Mouse (Mus musculus) frontal cortex, postnatal 25 days (tissue): ENCODE data around the gene Cadm3.

Experiments used
- DNase-seq, 2 experiments: peaks; one replicate each; pipeline ENCODE4 v3.0.0; 2022; ENCODE audit warnings: low spot score in 2 of 2

The Cadm3 gene

DNA sequence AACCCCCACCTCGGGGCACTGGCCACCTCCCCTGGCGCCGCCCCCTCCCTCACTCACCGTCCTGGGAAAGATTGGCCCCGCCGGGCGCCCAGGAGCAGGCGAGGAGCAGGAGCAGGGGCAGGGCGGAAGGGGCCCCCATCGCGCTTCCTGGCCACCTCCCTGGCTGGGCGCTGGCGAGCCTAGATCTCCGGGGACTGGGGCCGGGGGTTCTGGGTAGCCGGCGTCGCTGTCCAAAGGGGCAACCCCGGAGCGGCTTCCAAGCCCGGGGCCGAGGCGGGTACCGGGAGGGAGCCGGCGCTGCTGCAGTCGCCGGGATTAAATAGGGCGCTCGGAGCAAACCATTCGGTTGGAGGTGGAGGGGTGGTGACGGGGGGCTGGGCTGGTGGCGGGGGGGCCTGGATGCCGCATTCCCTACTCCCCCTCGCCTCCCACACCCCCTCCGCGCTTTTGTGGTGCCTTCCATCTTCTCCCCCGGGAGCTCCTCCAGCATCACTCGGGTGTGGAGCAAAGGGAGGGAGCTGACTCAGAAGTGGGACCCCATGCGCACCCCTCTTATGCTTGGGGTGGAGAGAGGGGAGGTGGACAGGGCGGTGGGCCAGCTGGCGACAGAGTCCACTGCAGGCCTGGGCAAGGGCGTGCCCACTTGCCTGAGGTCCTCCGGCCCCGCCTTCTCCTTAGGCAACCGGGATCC, at the start of gene Cadm3:
Cadm3 (minus strand) TSS at position 340 of the 691 bp plus-strand sequence.
- peak; percentile 59 to 66 for DNase-seq

DNA sequence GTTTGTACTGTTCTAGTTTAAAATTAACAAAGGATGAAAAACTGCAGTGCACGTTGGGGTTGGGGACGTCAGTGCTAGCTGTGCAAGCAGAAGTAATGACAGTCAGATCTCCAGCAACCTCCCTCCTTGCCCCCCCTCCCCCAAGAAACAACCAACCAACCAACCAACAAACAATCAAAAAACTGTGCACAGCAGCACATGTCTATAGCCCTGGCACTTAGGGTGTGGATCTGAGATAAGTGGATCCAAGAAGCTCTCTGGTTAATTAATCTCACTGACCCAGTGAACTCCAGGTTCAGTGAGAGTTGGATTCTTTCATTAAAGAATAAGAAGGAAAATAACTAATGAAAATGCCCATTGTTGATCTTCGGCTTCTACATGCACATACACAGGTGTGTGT, 47.1 kb upstream of the Cadm3 start:
- DNase-seq, result no peak

DNA sequence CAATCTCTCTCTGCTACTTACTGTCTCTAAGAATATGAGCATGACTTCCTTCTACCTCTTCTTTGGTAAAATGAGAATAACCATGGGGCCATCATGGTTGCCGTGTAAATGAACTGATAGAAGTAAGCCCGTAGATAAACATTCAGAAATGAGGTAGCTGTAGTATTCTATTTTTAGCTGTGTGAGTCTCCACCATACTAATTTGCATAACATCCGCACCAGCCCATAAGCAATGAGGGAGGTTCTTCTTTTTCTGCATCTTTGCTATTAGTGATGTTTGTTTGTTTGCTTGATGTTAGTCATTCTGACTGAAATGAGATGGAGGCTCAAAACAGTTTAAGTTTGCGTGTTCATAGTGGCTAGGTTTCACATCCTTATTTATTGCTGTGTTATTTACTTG, 44.4 kb upstream of the Cadm3 start:
- DNase-seq, result no peak

GRCm38 (mm10) chr1:173409066-173409465, 41.6 kb upstream of the Cadm3 start:
- no peak for DNase-seq

GRCm38 (mm10) chr1:173404696-173405309, 37.3 kb upstream of the Cadm3 start:
- DNase-seq, result no peak

DNA sequence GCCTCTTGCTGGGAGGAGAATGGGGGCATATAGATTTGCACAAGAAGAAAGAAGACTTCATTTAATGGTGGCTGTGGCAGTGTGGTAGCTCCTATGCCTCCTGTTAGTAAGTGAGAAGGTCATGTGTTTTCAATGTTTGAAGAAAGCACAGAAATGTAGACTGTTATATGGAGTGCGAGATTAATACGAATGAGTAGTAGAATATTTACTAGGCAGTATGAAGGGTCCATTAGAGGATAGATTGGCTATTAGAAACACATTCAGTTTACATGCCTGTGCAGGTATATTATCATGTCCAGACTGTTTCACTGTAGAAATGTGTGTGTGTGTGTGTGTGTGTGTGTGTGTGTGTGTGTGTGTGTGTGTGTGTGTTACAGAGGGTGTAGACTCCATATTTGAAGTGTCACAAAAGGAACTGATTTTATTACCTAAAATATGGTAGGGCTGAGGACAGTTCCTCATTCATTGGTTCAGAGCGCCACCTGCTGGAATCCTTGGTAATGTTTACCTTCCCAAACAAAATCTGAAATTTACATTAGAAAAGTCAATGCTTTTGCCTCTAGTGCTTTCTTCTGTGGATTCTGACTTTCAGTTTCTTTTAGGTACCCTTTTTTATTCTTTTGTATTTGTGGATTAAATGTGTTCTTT, 31.0 kb upstream of the Cadm3 start:
- DNase-seq, result peak; percentile 60 to 69

DNA sequence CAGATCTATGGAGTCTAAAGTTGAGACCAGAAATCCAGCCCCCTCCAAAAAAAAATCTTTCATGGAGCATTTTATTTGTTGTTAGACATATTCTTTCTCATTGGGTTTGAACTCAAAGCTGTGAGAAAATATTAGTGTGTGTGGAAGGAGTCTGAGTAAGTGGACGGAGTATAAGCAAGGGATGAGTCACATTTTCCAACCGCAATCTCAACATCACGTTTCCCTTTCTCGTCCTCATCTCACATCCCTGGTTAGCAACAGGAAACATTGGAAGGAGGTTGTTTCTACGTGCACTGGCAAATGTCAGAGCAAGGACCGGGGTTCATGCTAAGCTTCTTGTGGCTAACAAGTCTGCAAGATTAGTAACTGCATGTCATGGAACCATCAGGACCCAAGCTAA, 24.3 kb upstream of the Cadm3 start:
- no peak for DNase-seq

DNA sequence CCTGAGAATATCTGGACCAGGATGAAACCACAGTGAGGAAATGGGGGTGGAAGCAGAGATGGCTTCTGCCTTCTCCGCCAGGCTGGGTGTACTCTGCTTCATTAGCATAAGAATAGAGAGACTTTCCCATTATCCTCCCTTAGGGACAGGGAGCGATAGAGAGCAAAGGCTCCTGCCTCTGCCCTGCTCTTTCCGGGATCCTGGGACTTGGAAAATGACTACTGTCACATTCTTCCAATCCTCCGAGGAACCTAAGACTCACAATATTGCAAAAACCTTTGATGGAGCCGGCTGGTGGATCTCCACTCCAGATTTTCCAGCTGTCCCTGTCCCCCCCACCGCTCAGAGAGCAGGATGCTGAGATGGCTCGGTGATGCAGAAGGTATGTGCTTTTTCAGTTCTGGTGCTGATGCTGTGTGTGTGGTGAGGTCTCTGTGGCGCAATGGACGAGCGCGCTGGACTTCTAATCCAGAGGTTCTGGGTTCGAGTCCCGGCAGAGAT, 22.5 kb upstream of the Cadm3 start:
- peak; percentile 96 for DNase-seq

DNA sequence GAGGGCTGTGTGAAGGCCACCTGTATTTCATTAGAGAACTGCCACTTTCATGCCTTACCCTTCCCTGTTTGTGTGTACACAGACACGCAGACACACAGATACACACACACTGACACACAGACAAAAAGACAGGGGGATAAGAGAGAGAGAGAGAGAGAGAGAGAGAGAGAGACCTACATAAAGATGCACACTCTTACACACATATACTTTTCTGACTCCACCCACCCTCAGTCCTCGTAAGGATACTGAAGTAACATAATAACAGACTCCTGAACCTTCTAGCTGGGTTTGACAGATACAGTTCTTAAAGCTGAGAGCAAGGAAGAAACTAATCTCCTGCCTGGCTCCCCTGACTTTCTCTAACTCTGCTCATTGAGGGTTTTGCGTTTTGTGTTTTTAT, 21.9 kb upstream of the Cadm3 start:
- DNase-seq, result no peak

DNA sequence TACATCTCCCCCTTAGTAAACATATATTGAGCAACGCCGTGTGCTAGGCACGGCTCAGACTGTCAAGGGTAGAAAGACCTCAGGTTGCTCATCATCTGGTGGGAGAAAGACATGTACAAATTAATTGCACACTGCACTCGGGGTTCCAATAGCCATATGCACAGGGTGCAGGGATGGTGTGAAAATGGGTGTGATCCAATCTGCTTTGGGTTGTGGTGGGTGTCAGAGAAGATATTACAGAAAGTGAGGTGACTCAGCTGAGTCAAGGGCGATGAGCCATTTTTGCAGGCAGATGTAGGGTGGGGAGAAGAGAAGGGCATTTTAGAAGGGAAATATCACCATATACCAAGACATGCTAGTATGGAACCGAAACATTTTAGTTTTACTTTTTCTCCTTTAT, 13.9 kb upstream of the Cadm3 start:
- no peak for DNase-seq

DNA sequence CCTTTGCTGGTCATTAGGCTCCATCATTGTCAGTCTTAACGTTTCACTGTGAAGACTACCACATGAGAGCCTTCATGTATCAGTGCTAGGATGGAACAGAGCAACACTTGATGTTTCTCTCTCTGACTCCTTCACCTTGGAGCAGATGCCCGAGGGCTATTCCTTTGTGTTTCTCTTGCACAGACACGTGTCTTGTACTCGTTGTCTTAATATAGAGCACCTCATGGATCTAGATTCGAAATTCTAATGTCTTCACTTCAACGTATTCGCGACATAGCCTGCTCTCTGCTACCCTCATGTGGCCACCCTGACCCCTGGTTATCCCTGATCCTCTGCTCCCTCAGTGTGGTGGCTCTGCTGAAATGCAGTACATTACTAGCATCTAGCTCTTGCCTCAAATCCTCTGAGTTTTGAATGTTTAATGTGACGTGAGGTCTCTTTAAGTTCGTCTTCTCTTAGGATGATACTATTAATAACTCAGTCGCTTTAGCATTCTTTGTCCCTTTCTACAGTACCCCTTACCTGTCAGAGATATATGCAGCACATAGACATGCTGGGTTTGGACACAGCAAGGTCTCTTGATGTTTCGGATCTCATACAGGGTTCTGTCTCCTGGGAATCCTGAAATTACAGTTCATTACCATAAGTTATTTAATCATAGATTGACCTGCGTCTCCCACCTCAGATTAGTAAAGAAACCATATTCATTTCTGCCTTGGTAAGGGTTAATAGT, 10.1 kb upstream of the Cadm3 start:
- peak; percentile 59 to 78 for DNase-seq

DNA sequence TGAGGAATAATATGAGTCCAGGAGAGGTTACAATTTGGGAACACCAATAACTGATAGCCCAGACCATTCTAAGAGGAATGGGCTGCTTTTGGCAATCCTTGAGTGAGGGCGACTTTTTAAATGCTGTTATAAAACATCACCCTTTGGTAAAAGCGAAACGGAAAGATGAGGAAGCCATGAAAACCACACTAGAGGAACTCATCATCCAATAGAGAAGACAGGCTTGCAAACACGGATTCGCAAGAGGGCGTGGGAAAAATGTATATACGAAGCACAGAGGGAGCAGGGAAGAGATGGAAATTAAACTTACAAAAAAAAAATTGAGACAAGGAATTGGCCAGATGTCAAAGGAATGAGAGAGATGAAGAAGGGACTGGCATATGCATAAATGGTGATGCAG, 6.5 kb upstream of the Cadm3 start:
- DNase-seq, result no peak

GRCm38 (mm10) chr1:173371586-173371985, 4.1 kb upstream of the Cadm3 start:
- no peak for DNase-seq

DNA sequence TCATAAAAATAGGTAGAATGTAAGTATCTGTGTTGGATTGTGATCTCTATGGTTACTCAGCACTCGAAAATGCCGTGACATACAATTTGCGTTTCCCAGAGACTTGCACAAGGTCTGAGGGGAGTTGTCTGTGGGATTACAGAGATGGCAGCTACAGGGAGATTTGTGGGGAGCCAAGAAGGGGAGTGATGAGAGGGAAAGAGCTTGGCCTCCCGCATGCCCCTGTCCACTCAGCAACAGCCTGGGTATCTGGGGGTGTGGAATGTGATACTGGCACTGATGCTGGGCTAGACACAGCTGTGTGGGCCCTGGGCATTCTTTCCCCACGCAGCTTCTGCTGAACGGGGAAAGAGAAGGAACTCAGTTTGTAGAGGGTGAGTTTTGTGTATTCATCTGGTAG, 3.0 kb upstream of the Cadm3 start:
- no peak for DNase-seq

DNA sequence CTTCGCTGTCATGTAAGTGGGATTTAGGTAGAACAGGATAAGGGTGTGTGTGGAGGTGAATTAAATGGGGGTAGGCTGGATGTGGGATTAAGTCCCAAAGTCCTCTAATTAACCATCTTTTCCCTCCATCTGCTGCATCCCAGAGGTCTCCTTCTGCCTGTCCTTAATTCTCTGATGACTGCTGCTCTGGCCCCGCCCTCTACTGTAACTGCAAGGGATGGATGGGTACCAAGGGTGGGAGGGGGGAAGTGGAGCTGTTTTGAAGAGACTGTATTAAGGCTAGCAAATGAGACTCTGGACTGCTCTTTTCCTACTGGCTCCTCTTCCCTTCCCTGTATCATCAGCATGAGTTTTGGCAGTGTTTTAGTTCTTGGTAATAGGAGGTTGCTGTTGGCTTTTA, 2.1 kb upstream of the Cadm3 start:
- DNase-seq, result no peak

GRCm38 (mm10) chr1:173366701-173367355, 667 bp downstream of the Cadm3 start:
- DNase-seq, result peak; percentile 30 to 39

DNA sequence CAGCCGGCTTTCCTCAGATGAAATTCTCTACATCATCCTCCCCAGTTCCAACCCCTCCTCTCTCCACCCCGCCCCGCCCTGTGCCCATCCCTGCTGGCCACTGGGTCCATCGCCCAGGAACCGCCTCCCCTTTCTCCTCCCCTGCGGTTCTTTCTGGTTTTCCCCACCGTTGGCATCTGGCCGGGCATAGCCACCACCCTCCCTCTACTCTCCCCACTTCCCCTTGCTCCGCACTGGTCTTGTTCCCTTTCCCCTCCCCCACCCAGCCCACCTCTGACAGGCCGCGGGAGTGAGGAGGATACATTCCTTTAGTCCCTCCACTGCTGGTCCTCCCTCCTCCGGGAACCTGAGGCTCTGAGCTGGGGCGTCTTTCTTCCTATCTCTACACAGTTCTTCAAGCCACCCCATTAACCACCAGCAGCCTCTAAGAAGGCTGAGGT, 1.5 kb downstream of the Cadm3 start:
- no peak for DNase-seq

DNA sequence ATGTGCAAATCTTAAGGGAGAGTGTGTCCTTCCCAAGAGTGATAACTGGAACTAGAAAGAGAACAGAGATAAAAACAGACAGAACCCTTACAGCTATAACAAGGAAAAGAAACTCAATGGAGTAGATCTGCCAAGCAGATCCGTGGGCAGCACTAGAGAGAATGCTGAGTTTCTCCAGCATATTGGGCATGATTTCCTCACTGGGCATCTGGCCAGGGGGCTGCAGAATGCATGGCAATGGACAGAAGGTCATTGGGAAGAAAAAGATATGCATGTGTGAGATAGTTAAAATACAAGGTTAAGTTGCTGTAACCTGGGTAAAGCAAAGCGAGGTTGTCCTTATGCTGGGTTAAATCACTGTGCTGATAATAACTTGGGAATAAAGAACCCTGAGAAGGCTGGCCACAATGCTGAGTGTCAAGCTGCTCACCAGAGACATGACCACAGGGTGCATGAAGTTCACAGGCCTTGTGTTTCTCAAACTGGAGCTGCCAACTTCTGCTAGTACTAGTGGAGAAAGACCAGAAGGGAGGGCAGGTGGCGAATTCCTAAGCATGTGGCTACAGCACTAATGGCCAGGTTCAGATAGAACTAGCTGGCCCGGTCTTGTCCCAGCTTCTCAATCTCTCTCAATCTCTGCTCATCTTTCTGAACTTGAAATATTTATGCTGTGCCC, 3.2 kb downstream of the Cadm3 start:
- no peak for DNase-seq

GRCm38 (mm10) chr1:173363436-173363835, 4.1 kb downstream of the Cadm3 start:
- DNase-seq, result no peak

DNA sequence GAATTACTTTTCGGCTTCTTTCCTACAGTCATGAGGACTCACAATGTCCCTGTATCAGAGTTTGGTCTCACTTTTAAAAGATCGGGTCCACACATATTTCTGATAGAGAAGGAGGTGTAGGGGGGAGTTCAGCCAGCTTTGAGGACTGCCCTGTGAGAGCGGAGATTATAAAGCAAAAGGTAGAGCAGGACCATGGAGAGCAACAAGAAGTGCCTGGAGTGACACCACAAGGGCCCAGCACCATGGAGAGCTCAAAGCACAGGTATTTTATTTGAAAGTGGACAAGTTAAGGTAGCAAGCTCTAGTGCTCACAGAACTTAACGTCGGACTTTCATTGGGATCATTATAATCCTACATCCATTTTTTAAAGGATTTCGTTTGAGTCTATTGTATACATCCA, 5.8 kb downstream of the Cadm3 start:
- no peak for DNase-seq

DNA sequence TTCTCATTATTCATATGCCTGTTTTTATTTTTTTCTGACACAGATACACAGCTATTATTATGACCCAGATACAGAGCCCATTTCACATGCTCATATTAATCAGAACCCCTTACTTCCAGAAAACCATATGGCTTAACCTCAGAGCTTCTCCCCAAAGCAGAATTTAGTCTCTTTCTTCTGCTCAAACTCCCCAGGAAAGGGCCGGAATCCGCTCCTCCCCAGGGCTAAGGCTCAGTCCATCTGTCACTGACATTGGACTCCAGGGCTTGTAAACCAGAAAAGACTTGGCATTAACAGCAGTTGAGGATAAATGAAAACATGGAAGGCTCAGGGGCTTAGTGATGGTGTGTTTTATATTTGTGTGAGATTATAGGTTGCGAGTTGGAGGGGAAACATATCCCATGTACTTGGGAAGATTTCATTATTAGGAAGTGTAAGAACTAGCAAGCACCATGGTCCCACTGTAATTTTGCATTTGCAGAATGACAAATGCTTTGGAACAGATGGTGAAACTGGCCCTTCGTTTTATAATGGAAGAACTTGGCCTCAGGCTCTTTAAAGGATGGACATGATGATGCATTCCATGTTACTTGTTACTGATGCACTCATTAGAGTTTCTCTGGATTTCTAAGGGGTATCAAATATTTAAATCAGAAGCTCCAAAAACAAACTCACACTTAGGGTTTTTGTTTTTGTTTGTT, 7.8 kb downstream of the Cadm3 start:
- DNase-seq, result no peak
